In the genomic region with DNA sequence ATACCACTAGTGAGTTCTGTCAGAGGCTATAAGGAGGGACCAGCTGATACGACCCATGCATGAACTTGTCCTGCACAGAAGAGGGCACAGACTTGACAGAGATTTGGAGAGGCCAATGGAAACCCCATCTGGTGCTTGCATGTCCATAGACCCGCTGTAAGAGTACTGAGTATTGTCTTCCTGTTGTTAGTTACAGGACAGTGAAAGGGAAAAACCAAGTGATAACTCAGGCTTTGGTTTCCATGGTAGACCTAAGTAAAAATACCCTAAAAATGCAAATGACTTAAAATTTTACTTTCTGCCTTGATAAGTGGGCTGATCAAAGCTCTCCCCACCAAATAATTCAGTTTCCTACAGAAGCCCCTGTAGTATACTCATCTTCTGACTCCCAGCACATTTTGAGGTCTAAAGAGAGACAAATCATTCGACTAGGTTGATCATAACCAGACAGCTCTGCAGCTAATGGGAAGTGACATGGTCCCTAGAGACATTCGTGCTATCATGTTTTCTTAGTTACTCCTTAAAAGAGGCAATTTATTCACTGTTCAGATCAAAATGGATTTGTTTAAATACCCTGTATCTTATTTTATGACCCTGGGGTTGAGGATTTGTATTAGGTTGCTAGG, we compare ENCODE assay signal across 10 mouse cellular contexts.
"Had no signal": no experiment of that assay in that cellular context is flagged by ENCODE, and none has a peak within 500 bp of the region (broad histone marks: within the 10 kb centered on the region; RNA-seq: fewer than 3 reads in every experiment).

No protein-coding gene starts in this region.

- H3K4me2 ChIP-seq: kidney, embryonic 15.5 days; limb, embryonic 13.5 days; midbrain, embryonic 12.5 days had no signal

- H3K9ac ChIP-seq: kidney, embryonic 15.5 days; limb, embryonic 13.5 days; liver, embryonic 14.5 days; midbrain, embryonic 12.5 days had no signal

- H3K4me1 ChIP-seq: kidney, embryonic 15.5 days; limb, embryonic 13.5 days had no signal

- H3K9me3 ChIP-seq: kidney, embryonic 15.5 days; limb, embryonic 13.5 days; midbrain, embryonic 12.5 days had no signal

- DNase-seq: kidney, postnatal 14 days; left cerebral cortex, postnatal 4 days; lung, adult 18-20 months; retina, postnatal 1 day; thymus, adult 18-20 months; thymus, postnatal 14 days had no signal

- H3K4me3 ChIP-seq: kidney, embryonic 15.5 days; limb, embryonic 13.5 days; midbrain, embryonic 12.5 days had no signal

- H3K27ac ChIP-seq: kidney, embryonic 15.5 days; limb, embryonic 13.5 days; liver, embryonic 14.5 days; midbrain, embryonic 12.5 days had no signal

- H3K36me3 ChIP-seq: kidney, embryonic 15.5 days; limb, embryonic 13.5 days; midbrain, embryonic 12.5 days had no signal

- H3K27me3 ChIP-seq: kidney, embryonic 15.5 days; limb, embryonic 13.5 days; midbrain, embryonic 12.5 days had no signal
